Mouse (Mus musculus) kidney, adult 8-10 months (tissue): ENCODE measurements around the gene Adipor1.
"Not testable (repeated sequence)": the region's sequence is repeated elsewhere in the genome, so short reads cannot be mapped to it uniquely, and the experiment has no call there.

Experiments used
- DNase-seq, 2 experiments: peaks; one replicate each; pipeline ENCODE4 v3.0.0; 2022

Gene Adipor1

DNA sequence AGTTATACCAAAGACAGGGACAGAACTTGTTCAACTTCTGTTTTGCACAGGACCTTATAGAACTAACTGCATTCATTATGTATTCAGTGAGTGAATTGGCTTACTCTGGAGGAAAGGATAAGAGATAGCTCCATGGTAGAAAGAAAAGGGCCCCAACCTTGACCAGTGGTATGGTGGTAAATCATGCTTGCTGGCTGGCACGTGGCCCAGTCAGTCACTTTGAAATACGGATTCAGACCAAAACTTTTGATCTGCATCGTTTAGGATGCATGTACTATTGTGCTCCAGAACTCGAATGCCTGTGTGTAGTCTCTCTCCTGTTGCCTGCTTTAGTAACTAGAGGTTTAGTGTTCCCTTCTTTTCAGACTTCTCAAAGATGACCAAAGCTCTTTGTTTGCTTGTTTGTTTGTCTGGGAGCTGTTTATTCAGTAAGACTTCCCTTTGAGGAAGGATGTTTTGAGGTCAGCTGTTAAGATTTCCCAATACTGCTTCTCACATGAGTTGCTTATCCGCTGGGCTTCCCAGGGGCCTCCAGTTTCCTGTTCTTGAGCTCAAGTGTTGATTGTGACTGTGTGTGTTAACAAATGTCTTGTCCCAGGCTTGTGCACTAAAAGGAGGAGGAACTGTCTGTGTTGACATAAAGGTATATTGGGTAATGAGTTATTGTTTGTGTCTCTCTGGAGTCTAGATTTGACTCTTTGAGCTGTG lies 4.7 kb downstream of the Adipor1 start:
- peak in 1 of 2 experiments; percentile 16 for DNase-seq

DNA sequence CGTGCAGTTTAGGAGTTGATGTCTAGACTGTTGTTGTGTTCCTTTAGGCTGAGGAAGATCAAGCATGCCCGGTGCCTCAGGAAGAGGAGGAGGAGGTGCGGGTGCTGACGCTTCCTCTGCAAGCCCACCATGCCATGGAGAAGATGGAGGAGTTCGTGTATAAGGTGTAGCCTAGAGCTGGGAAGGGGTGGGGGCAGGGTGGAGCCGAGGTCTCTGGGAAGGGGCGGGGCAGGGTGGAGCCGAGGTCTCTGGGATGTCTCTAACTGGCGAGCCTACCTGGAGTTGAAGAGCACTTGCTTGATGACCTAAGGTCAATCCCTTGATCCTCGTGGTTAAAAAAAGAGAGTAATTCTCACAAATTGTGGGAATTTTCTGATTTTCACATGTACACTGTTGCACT lies 8.7 kb downstream of the Adipor1 start:
- DNase-seq, result no peak

DNA sequence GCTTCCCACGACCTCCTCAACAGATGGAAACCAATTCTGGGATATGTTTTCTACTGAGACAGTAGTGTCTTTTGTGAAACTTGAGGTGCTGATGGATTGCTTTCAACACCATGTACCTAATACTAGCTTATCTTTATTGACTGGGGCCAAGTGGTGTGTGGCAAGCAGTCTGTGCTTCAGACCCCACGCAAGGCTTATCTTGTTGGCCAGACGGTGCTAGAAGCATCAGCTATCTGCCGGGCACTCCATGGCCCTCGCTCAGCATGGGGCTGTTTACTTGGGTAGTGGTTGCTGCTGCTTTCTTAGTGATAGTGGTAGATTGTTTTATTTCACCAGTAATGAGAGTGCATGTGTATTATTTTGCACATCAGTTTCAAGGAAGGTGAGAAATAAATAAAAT lies 11.1 kb downstream of the Adipor1 start:
- DNase-seq, result no peak

DNA sequence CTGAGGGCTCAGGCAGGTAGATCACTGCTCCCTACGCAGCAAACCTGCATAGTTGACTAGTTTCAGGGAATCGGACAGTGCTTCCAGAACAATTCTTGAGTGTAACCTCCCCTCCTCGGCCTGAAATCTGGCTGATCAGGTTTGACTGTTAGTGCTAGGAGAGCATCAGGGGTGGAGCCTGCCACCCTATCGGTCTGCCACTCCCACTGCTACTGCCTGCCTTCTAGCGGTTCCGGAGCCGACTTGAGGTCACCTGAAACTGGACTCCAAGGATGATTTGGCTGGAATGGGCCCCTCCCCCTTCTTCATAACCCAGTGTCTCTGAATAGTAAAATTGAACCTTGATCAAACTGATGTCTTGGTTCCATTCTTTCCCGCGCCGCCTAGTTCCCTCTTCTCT lies 17.8 kb downstream of the Adipor1 start:
- no peak for DNase-seq

- DNase-seq, result no peak
Measured at GRCm38 (mm10) chr1:134433473-134433872, 18.3 kb downstream of the Adipor1 start.

- peak in 1 of 2 experiments; percentile 27 for DNase-seq
Measured at GRCm38 (mm10) chr1:134435414-134435813, 20.2 kb downstream of the Adipor1 start.

DNA sequence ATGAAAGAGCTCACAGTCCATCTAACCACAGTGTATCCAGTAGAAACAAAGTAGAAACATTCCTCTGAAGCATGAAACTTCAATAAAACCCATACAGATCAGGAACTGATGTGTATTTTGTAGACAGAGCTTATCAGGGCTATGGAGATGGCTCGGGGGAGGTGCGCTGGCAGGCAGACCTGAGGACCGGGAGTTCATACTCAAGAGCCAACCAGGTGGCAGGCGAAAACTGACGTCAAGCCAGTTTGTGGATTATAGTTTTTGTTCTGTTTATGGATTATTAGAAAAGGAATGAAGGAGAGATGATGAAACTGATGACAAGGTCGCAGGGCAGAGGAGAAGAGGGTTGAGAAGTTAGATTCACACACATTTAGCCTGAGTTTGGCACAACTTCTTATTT lies 25.3 kb downstream of the Adipor1 start:
- no peak for DNase-seq

GRCm38 (mm10) chr1:134441737-134442136 lies 26.6 kb downstream of the Adipor1 start:
- DNase-seq, result not testable (repeated sequence)

GRCm38 (mm10) chr1:134442394-134442793 lies 27.2 kb downstream of the Adipor1 start:
- no peak for DNase-seq

GRCm38 (mm10) chr1:134443288-134443687 lies 28.1 kb downstream of the Adipor1 start:
- DNase-seq, result not testable (repeated sequence)

GRCm38 (mm10) chr1:134445418-134445817 lies 30.2 kb downstream of the Adipor1 start:
- DNase-seq, result no peak

GRCm38 (mm10) chr1:134448537-134448936 lies 33.4 kb downstream of the Adipor1 start:
- not testable (repeated sequence) for DNase-seq

DNA sequence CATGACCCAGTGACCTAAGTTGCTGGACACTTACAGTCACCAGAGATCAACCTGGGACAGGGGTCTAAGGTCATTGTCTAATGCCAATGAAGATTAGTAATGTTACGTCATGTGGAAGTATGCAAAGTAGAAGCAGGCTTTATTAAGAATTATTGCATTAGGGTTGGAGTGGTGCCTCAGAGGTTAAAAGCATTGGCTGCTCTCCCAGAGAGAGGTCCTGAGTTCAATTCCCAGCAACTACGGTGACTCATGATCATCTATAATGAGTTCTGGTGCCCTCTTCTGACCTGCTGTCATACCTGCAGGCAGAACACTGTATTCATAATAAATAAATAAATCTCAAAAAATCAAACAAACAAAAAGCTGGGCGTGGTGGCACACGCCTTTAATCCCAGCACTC lies 35.0 kb downstream of the Adipor1 start:
- DNase-seq, result no peak

GRCm38 (mm10) chr1:134450986-134451385 lies 35.8 kb downstream of the Adipor1 start:
- DNase-seq, result peak in 1 of 2 experiments; percentile 61

GRCm38 (mm10) chr1:134454904-134455824 lies 40.0 kb downstream of the Adipor1 start, which contains the start of gene Klhl12:
Gene Klhl12, plus strand, starts transcription at chr1:134455531.
- peak; percentile 95 to 98 for DNase-seq

DNA sequence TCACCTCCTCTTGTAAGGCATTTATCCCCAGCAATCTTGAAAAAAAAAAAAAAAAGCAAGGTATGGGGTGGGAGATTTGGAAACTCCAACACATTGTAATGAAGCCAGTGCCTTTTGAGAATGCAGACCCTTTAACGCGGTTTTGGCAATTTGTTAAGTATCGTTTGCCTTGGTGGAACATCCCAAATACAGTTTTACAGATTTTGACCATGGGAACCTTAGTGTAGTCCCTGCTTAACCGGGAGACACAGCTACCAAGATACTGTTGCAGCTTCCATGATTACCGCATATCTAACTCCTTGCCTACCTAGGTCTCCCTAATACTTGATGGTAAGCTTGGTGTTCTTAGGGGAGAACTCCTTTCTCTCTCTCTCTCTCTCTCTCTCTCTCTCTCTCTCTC lies 40.9 kb downstream of the Adipor1 start:
- no peak for DNase-seq

GRCm38 (mm10) chr1:134458139-134458727 lies 43.1 kb downstream of the Adipor1 start:
- no peak for DNase-seq

DNA sequence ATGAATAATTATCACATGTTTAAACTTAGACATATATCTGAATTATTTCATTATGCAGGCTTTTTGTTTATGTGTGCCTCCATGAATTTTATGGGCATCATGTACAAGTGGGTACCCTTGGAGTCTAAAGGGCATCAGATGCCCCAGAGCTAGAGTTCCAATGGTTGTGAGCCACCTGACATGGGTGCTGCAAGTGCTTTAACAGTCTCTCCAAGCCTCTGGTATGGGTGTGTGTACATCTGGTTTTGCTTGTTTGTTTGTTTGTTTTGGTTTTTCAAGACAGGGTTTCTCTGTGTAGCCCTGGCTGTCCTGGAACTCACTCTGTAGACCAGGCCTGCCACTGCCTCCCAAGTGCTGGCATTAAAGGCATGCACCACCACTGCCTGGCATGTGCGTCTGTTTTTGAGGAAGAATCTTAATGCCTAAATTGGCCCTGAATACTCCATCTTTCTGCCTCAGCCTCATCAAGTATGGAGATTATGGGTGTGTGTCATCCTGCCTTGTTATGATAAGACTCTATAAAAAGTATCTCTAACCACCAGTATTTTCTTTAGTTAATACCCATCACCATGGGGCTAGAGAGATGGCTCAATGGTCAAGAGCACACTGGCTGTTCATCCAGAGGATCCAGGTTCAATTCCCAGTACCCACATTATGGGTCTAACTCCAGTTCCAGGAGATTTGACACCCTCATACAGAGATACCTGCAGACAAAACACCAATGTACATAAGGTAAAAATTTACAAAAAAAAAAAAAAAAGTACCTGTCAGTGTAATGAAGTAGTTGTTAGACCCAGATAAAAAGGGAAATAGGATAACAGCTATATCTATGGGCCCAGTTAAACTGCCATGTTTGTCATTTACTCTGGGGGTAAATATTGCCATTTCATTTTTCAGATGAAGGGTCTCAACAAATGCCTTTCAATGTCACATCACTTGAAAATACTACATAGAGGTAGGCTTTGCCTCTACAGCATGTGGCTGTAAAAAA lies 45.4 kb downstream of the Adipor1 start:
- no peak for DNase-seq
